Mouse (Mus musculus) stomach, postnatal 0 days (tissue): ENCODE data around the gene Kcnma1. TPM values are rescaled to one million over a fixed set of nuclear protein-coding genes. Genes with fewer than 3 reads are reported as not detected.

Experiments
- ATAC-seq: fragments of 200-750 bp; cut with Nextera tagmentation; 2 replicates; pipeline ENCODE4 v1.8.0; 2017; ENCODE audit not compliant: low FRiP score, low TSS enrichment
- DNase-seq: peaks from one replicate; pipeline ENCODE4 v3.0.0-alpha.2; 2016; ENCODE audit warnings: low spot score
- H3K27ac ChIP-seq: fragments of 300-500 bp; sonication (generic); replicated peaks from 2 replicates; pipeline ENCODE4 v1.5.1; 2014; ENCODE audit warnings: mild to moderate bottlenecking, control low read depth
- H3K27me3 ChIP-seq: fragments of 300-500 bp; sonication (generic); 2 replicates; pipeline ENCODE4 v1.6.1; 2014; ENCODE audit warnings: low read length; ENCODE audit not compliant: control insufficient read depth, insufficient read depth
- H3K36me3 ChIP-seq: fragments of 300-500 bp; sonication (generic); 2 replicates; pipeline ENCODE4 v1.6.1; 2014; ENCODE audit warnings: low read length, mixed read lengths; ENCODE audit not compliant: control insufficient read depth, insufficient read depth
- H3K4me1 ChIP-seq: fragments of 300-500 bp; sonication (generic); replicated peaks from 2 replicates; pipeline ENCODE4 v1.6.1; 2014; ENCODE audit warnings: antibody characterized with exemption; ENCODE audit not compliant: control insufficient read depth, insufficient read depth
- H3K4me2 ChIP-seq: fragments of 300-500 bp; sonication (generic); replicated peaks from 2 replicates; pipeline ENCODE4 v1.6.1; 2014; ENCODE audit warnings: low read depth, mild to moderate bottlenecking, control low read depth, moderate library complexity
- H3K4me3 ChIP-seq: fragments of 300-500 bp; sonication (generic); 2 replicates; pipeline ENCODE4 v1.5.1; 2014; ENCODE audit warnings: low read depth, low read length, control low read depth
- H3K9ac ChIP-seq: fragments of 300-500 bp; sonication (generic); 2 replicates; pipeline ENCODE4 v1.6.1; 2014; ENCODE audit warnings: mild to moderate bottlenecking, low read length, control low read depth, mixed read lengths
- H3K9me3 ChIP-seq: fragments of 300-500 bp; sonication (generic); 2 replicates; pipeline ENCODE4 v1.6.1; 2016; ENCODE audit warnings: low read length; ENCODE audit not compliant: control insufficient read depth
- CTCF ChIP-seq: IDR thresholded peaks from 2 replicates; pipeline ENCODE4 v1.5.1; 2016; ENCODE audit warnings: antibody characterized with exemption, low read depth, mild to moderate bottlenecking, moderate library complexity
- EP300 ChIP-seq: optimal IDR thresholded peaks from 2 replicates; pipeline ENCODE3; 2016; ENCODE audit warnings: antibody characterized with exemption
- WGBS: fragments of 180-500 bp; shearing (Covaris S2); extraction: QIAGEN DNeasy Blood & Tissue Kit; methylation state at CpG from one replicate; pipeline ENCODE4 v1.1.7; 2014; 5-methylcytosine and 5-hydroxymethylcytosine counted together
- polyA plus RNA-seq: library from polyadenylated mRNA; unstranded; fragments of >200 nt; fragmentation: Nextera tagmentation; extraction: Ambion mirVana; gene quantifications from 2 replicates; pipeline ENCODE4 v1.2.1, GENCODE M21; 2015

The Kcnma1 gene
- polyA plus RNA-seq, 1 experiment from 2014 or later = 13.3 TPM

GRCm38 (mm10) chr14:23638078-23638695 lies 376.1 kb downstream of the Kcnma1 start:
- no peaks in the 10 kb centered on the region for H3K9me3 ChIP-seq
- TF ChIP-seq EP300 = peak; percentile 60
- TF ChIP-seq CTCF = no peak
- H3K27me3 ChIP-seq = no peaks in the 10 kb centered on the region
- DNase-seq (no peak), ATAC-seq (peak; percentile 56; the same call in 1 of the 2 replicates)
- no peaks in the 10 kb centered on the region for H3K36me3 ChIP-seq
- no peaks in the 10 kb centered on the region for H3K4me1 ChIP-seq
- no peak overlapping the region for H3K9ac ChIP-seq
- peak overlapping the region; percentile 1; the same call in 1 of the 2 replicates for H3K27ac ChIP-seq
- whole genome bisulfite sequencing = 25% methylated on average over 3 of the region's 3 CpGs
- H3K4me2 ChIP-seq = no peak overlapping the region
- H3K4me3 ChIP-seq = no peak overlapping the region

GRCm38 (mm10) chr14:23635903-23636302 lies 378.4 kb downstream of the Kcnma1 start:
- Histone ChIP-seq H3K27ac (no peak overlapping the region), H3K9me3 (no peaks in the 10 kb centered on the region), H3K27me3 (no peaks in the 10 kb centered on the region), H3K4me1 (no peaks in the 10 kb centered on the region), H3K36me3 (no peaks in the 10 kb centered on the region), H3K4me3 (no peak overlapping the region), H3K4me2 (no peak overlapping the region), H3K9ac (no peak overlapping the region)
- WGBS = 62% methylated on average over 4 of the region's 4 CpGs
- no peak for TF ChIP-seq EP300
- no peak for TF ChIP-seq CTCF
- ATAC-seq (no peak), DNase-seq (no peak)

GRCm38 (mm10) chr14:23633011-23633595 lies 381.2 kb downstream of the Kcnma1 start:
- Histone ChIP-seq H3K27ac (no peak overlapping the region), H3K27me3 (no peaks in the 10 kb centered on the region), H3K4me2 (no peak overlapping the region), H3K36me3 (no peaks in the 10 kb centered on the region), H3K9me3 (no peaks in the 10 kb centered on the region), H3K9ac (no peak overlapping the region), H3K4me3 (no peak overlapping the region), H3K4me1 (no peaks in the 10 kb centered on the region)
- 57% methylated on average over 5 of the region's 5 CpGs for WGBS
- TF ChIP-seq CTCF (no peak), EP300 (no peak)
- no peak for ATAC-seq
- no peak for DNase-seq

- no peaks in the 10 kb centered on the region for H3K4me1 ChIP-seq
- H3K9ac ChIP-seq = no peak overlapping the region
- H3K36me3 ChIP-seq = no peaks in the 10 kb centered on the region
- no peaks in the 10 kb centered on the region for H3K27me3 ChIP-seq
- H3K27ac ChIP-seq = no peak overlapping the region
- TF ChIP-seq CTCF = no peak
- no peak for TF ChIP-seq EP300
- H3K4me2 ChIP-seq = no peak overlapping the region
- ATAC-seq = no peak
- no peak for DNase-seq
- WGBS = 48% methylated on average over 6 of the region's 6 CpGs
- H3K9me3 ChIP-seq = no peaks in the 10 kb centered on the region
- H3K4me3 ChIP-seq = no peak overlapping the region
These were observed 387.4 kb downstream of the Kcnma1 start for GRCm38 (mm10) chr14:23626925-23627324.

GRCm38 (mm10) chr14:23626114-23626513 lies 388.2 kb downstream of the Kcnma1 start:
- no peak overlapping the region for H3K27ac ChIP-seq
- no peak for TF ChIP-seq CTCF
- no peak for TF ChIP-seq EP300
- H3K4me2 ChIP-seq = no peak overlapping the region
- H3K4me1 ChIP-seq = no peaks in the 10 kb centered on the region
- H3K9ac ChIP-seq = no peak overlapping the region
- no peaks in the 10 kb centered on the region for H3K9me3 ChIP-seq
- 56% methylated on average over 2 of the region's 2 CpGs for WGBS
- DNase-seq (no peak), ATAC-seq (no peak)
- H3K4me3 ChIP-seq = no peak overlapping the region
- H3K27me3 ChIP-seq = no peaks in the 10 kb centered on the region
- no peaks in the 10 kb centered on the region for H3K36me3 ChIP-seq

GRCm38 (mm10) chr14:23625436-23625835 lies 388.9 kb downstream of the Kcnma1 start:
- TF ChIP-seq EP300 (no peak), CTCF (no peak)
- no peak for DNase-seq
- Histone ChIP-seq H3K27ac (no peak overlapping the region), H3K36me3 (no peaks in the 10 kb centered on the region), H3K4me3 (no peak overlapping the region), H3K9me3 (no peaks in the 10 kb centered on the region), H3K9ac (no peak overlapping the region), H3K4me1 (no peaks in the 10 kb centered on the region), H3K27me3 (no peaks in the 10 kb centered on the region), H3K4me2 (no peak overlapping the region)
- 89% methylated on average over 6 of the region's 6 CpGs for WGBS
- ATAC-seq = no peak
